Mouse (Mus musculus) stomach, embryonic 14.5 days (tissue): ENCODE measurements around the gene Ubr2. TPM values are rescaled to one million over a fixed set of nuclear protein-coding genes. Genes with fewer than 3 reads are reported as not detected.

Source experiments
- ATAC-seq: fragments of 200-750 bp; cut with Nextera tagmentation; 2 replicates; pipeline ENCODE4 v1.8.0; 2017; ENCODE audit warnings: low read depth, moderate TSS enrichment; ENCODE audit not compliant: insufficient number of reproducible peaks, insufficient read depth, low FRiP score
- H3K27ac ChIP-seq: fragments of 300-500 bp; sonication (generic); 2 replicates; pipeline ENCODE4 v1.5.1; 2014; ENCODE audit warnings: mild to moderate bottlenecking, low read length, moderate library complexity, mixed read lengths
- H3K27me3 ChIP-seq: fragments of 300-500 bp; sonication (generic); 2 replicates; pipeline ENCODE4 v1.6.1; 2014; ENCODE audit warnings: low read length, control low read depth, mixed read lengths; ENCODE audit not compliant: control insufficient read depth, insufficient read depth
- H3K36me3 ChIP-seq: fragments of 300-500 bp; sonication (generic); 2 replicates; pipeline ENCODE4 v1.6.1; 2014; ENCODE audit warnings: mild to moderate bottlenecking, control low read depth, low read length, moderate library complexity, mixed read lengths; ENCODE audit not compliant: control insufficient read depth, insufficient read depth
- H3K4me1 ChIP-seq: fragments of 300-500 bp; sonication (generic); 2 replicates; pipeline ENCODE4 v1.6.1; 2014; ENCODE audit warnings: low read length, control low read depth, mixed read lengths; ENCODE audit not compliant: control insufficient read depth, insufficient read depth
- H3K4me2 ChIP-seq: fragments of 300-500 bp; sonication (generic); replicated peaks from 2 replicates; pipeline ENCODE4 v1.6.1; 2014; ENCODE audit warnings: low read depth, low read length, control low read depth
- H3K4me3 ChIP-seq: fragments of 300-500 bp; sonication (generic); 2 replicates; pipeline ENCODE4 v1.5.1; 2014; ENCODE audit warnings: low read depth, low read length, control low read depth
- H3K9ac ChIP-seq: fragments of 300-500 bp; sonication (generic); replicated peaks from 2 replicates; pipeline ENCODE4 v1.6.1; 2014; ENCODE audit warnings: low read depth, mild to moderate bottlenecking, control low read depth, low read length, moderate library complexity, mixed read lengths
- H3K9me3 ChIP-seq: fragments of 300-500 bp; sonication (generic); 2 replicates; pipeline ENCODE4 v1.6.1; 2016; ENCODE audit warnings: low read depth, low read length, control low read depth; ENCODE audit not compliant: control insufficient read depth
- WGBS: fragments of 180-500 bp; shearing (Covaris S2); extraction: QIAGEN DNeasy Blood & Tissue Kit; methylation state at CpG from one replicate; pipeline ENCODE4 v1.1.7; 2014; 5-methylcytosine and 5-hydroxymethylcytosine counted together
- polyA plus RNA-seq: library from polyadenylated mRNA; unstranded; fragments of >200 nt; fragmentation: Nextera tagmentation; extraction: Ambion mirVana; gene quantifications from 2 replicates; pipeline ENCODE4 v1.2.1, GENCODE M21; 2014

Ubr2 gene
- polyA plus RNA-seq, 1 experiment from 2014 or later = 23.3 TPM

- H3K4me2 ChIP-seq = no peak overlapping the region
- no peaks in the 10 kb centered on the region for H3K4me1 ChIP-seq
- no peaks in the 10 kb centered on the region for H3K27me3 ChIP-seq
- H3K27ac ChIP-seq = no peak overlapping the region
- no peak overlapping the region for H3K9ac ChIP-seq
- no peak for ATAC-seq
- H3K9me3 ChIP-seq = no peaks in the 10 kb centered on the region
- H3K36me3 ChIP-seq = peaks cover 84% of the 10 kb centered on the region
- no peak overlapping the region for H3K4me3 ChIP-seq
- WGBS = 81% methylated on average over 3 of the region's 3 CpGs
Observed at GRCm38 (mm10) chr17:46962153-46962552, 48.2 kb downstream of the Ubr2 start.

- Histone ChIP-seq H3K4me2 (no peak overlapping the region), H3K27ac (no peak overlapping the region), H3K4me3 (no peak overlapping the region), H3K36me3 (peaks cover 82% of the 10 kb centered on the region), H3K27me3 (no peaks in the 10 kb centered on the region), H3K4me1 (no peaks in the 10 kb centered on the region), H3K9me3 (no peaks in the 10 kb centered on the region), H3K9ac (no peak overlapping the region)
- ATAC-seq = no peak
- 89% methylated on average over 10 of the region's 10 CpGs for WGBS
Observed at GRCm38 (mm10) chr17:46960216-46960615, 50.1 kb downstream of the Ubr2 start.

GRCm38 (mm10) chr17:46958045-46958444 is 52.3 kb downstream of the Ubr2 start:
- Histone ChIP-seq H3K27ac (no peak overlapping the region), H3K27me3 (no peaks in the 10 kb centered on the region), H3K4me3 (no peak overlapping the region), H3K36me3 (peaks cover 79% of the 10 kb centered on the region), H3K9me3 (no peaks in the 10 kb centered on the region), H3K9ac (no peak overlapping the region), H3K4me1 (no peaks in the 10 kb centered on the region), H3K4me2 (no peak overlapping the region)
- ATAC-seq = no peak
- 89% methylated on average over 2 of the region's 2 CpGs for whole genome bisulfite sequencing

GRCm38 (mm10) chr17:46946276-46946675 is 64.1 kb downstream of the Ubr2 start:
- Histone ChIP-seq H3K36me3 (peaks cover 70% of the 10 kb centered on the region), H3K27me3 (no peaks in the 10 kb centered on the region), H3K9ac (no peak overlapping the region), H3K4me1 (no peaks in the 10 kb centered on the region), H3K27ac (no peak overlapping the region), H3K9me3 (no peaks in the 10 kb centered on the region), H3K4me2 (no peak overlapping the region), H3K4me3 (no peak overlapping the region)
- ATAC-seq = no peak
- WGBS = 93% methylated on average over 9 of the region's 9 CpGs

DNA sequence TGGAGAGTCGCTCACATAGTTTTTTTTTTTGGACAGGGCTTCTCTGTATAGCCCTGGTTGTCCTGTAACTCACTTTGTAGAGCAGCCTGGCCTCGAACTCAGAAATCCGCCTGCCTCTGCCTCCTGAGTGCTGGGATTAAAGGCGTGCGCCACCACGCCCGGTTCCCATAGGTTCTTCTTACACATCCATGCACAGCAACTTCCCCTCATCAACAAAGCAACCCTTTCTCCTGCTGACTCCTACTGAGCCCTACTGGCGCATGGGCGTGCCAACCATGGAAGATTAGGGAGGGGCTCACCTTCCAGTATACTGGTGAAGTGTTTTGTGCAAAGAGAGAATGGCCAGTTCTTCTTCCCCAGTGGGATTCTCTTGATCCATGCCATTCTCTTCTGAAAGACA is 67.9 kb downstream of the Ubr2 start:
- H3K4me2 ChIP-seq = no peak overlapping the region
- H3K27ac ChIP-seq = no peak overlapping the region
- H3K4me1 ChIP-seq = no peaks in the 10 kb centered on the region
- no peaks in the 10 kb centered on the region for H3K27me3 ChIP-seq
- ATAC-seq = no peak
- no peaks in the 10 kb centered on the region for H3K9me3 ChIP-seq
- WGBS = 97% methylated on average over 9 of the region's 9 CpGs
- H3K9ac ChIP-seq = no peak overlapping the region
- H3K36me3 ChIP-seq = peaks cover 83% of the 10 kb centered on the region
- H3K4me3 ChIP-seq = no peak overlapping the region

DNA sequence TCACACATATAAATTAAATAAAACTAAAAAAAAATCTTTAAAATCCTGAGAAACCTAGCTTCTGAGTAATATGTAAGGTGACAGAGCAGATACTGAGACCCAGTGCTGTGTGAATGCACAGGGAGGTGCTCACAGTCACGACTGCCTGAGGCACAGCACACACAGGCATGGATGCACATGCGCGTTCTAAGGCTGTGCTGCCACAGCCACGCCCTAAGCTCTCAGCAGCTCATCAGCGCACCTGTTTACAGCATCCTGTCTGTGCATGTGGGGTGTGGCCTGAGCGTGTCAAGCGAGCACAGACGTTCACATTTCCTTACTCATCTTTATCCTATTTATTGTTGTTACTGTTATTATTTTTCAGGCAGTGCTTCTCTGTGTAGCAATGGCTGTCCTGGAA is 69.9 kb downstream of the Ubr2 start:
- H3K27ac ChIP-seq = no peak overlapping the region
- no peak overlapping the region for H3K4me2 ChIP-seq
- 91% methylated on average over 8 of the region's 8 CpGs for WGBS
- H3K4me1 ChIP-seq = no peaks in the 10 kb centered on the region
- peaks cover 82% of the 10 kb centered on the region for H3K36me3 ChIP-seq
- no peak overlapping the region for H3K4me3 ChIP-seq
- H3K9ac ChIP-seq = no peak overlapping the region
- no peaks in the 10 kb centered on the region for H3K9me3 ChIP-seq
- no peak for ATAC-seq
- H3K27me3 ChIP-seq = no peaks in the 10 kb centered on the region

DNA sequence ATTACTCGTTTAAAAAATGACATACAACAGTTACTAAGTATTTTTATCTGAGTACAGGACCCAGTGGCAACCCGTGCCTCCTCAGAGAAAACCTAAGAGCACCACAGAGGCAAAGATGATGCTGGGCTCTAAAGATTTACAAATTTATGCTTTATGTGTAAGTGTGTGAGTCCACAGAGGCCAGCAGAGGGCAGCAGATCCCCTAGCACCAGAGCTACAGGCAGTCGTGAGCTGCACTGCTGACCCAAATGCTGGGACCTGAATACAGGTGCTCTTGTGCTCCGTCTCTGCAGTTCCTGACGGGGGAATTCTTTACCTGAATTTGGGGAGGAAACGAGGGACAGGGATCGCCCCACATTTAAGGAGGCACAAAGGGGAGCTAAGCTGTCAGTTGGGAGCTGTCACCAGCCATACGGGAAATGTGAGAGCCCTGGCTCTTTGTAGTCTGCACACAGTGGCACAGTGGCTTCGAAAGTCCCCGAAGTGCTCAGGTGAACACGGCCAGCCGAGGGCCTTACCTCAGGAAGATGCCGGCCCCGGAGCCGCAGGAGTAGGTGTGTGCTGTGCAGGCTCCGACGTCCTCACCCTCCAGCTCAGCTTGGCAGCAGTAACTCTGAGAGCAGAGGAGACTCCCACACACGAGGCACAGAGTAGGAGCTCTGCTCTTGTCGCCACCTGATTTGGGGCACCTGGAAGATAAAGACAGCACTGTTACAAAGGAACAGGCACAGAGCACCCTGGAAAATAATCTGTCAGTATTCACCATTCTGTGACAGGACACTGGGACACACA is 76.6 kb downstream of the Ubr2 start:
- Histone ChIP-seq H3K4me3 (no peak overlapping the region), H3K4me2 (no peak overlapping the region), H3K4me1 (no peaks in the 10 kb centered on the region), H3K9me3 (no peaks in the 10 kb centered on the region), H3K27me3 (no peaks in the 10 kb centered on the region), H3K27ac (no peak overlapping the region), H3K9ac (no peak overlapping the region), H3K36me3 (peaks cover 76% of the 10 kb centered on the region)
- 82% methylated on average over 19 of the region's 19 CpGs for WGBS
- no peak for ATAC-seq

GRCm38 (mm10) chr17:46932961-46933360 is 77.4 kb downstream of the Ubr2 start:
- Histone ChIP-seq H3K27ac (no peak overlapping the region), H3K27me3 (no peaks in the 10 kb centered on the region), H3K9me3 (no peaks in the 10 kb centered on the region), H3K4me2 (no peak overlapping the region), H3K4me3 (no peak overlapping the region), H3K9ac (no peak overlapping the region), H3K4me1 (no peaks in the 10 kb centered on the region), H3K36me3 (peaks cover 77% of the 10 kb centered on the region)
- no peak for ATAC-seq
- WGBS = 92% methylated on average over 5 of the region's 5 CpGs

DNA sequence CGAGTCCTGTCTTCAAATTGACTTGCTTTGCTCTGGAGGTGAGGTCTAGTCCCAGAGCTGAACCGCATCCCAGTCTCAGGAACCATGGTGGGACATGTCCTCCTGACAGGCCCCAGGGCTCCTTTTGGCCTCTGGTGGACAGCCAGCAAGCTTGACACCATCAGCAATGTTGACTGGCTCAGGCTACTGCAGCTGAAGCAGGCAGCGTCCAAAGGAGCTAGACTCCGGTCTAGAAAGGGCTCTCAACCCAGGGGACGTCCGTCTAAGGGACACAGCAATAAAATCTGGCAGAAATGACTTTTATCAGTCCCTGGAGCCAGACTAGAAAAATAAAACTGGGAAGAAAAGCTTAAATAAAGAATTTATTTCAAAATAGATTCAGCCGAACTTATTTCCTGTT is 80.5 kb downstream of the Ubr2 start:
- Histone ChIP-seq H3K9me3 (no peaks in the 10 kb centered on the region), H3K27ac (no peak overlapping the region), H3K27me3 (no peaks in the 10 kb centered on the region), H3K9ac (no peak overlapping the region), H3K4me3 (no peak overlapping the region), H3K4me1 (no peaks in the 10 kb centered on the region), H3K4me2 (no peak overlapping the region), H3K36me3 (peaks cover 58% of the 10 kb centered on the region)
- ATAC-seq = no peak
- WGBS = 92% methylated on average over 7 of the region's 7 CpGs
